Comparison of ENCODE assay signal across 8 mouse cellular contexts in genomic region chr2:18698663-18699385, GRCm38 (mm10). TPM values are rescaled to one million over a fixed set of nuclear protein-coding genes. Genes with fewer than 3 reads are reported as not detected.
DNase-seq lines count a peak whose midpoint lies in the region; ATAC-seq lines count a peak whose summit lies in the region.

No protein-coding gene starts in this region.

- H3K9ac ChIP-seq in embryonic facial prominence, embryonic 12.5 days, result no peak overlapping the region
- no peak overlapping the region for H3K9ac ChIP-seq in hindbrain, embryonic 14.5 days
- H3K9ac ChIP-seq in stomach, embryonic 15.5 days, result no peak overlapping the region

- under 1% methylated on average over 56 of the region's 56 CpGs for WGBS in embryonic facial prominence, embryonic 12.5 days
- under 1% methylated on average over 56 of the region's 56 CpGs for WGBS in hindbrain, embryonic 14.5 days
- WGBS in stomach, embryonic 15.5 days, result under 1% methylated on average over 56 of the region's 56 CpGs

- no peaks in the 10 kb centered on the region for H3K9me3 ChIP-seq in embryonic facial prominence, embryonic 12.5 days
- H3K9me3 ChIP-seq in hindbrain, embryonic 14.5 days (ENCODE audit: control insufficient read depth, low read length), result no peaks in the 10 kb centered on the region
- H3K9me3 ChIP-seq in stomach, embryonic 15.5 days, result no peaks in the 10 kb centered on the region

- H3K36me3 ChIP-seq in embryonic facial prominence, embryonic 12.5 days, result no peaks in the 10 kb centered on the region
- H3K36me3 ChIP-seq in hindbrain, embryonic 14.5 days (replicated peaks; ENCODE audit: control insufficient read depth, insufficient read depth), result no peaks in the 10 kb centered on the region
- no peaks in the 10 kb centered on the region for H3K36me3 ChIP-seq in stomach, embryonic 15.5 days

- H3K27ac ChIP-seq in embryonic facial prominence, embryonic 12.5 days, result no peak overlapping the region
- H3K27ac ChIP-seq in hindbrain, embryonic 14.5 days, result no peak overlapping the region
- H3K27ac ChIP-seq in stomach, embryonic 15.5 days, result no peak overlapping the region

- H3K4me1 ChIP-seq in embryonic facial prominence, embryonic 12.5 days, result peaks cover 14% of the 10 kb centered on the region
- H3K4me1 ChIP-seq in hindbrain, embryonic 14.5 days (replicated peaks; ENCODE audit: control insufficient read depth, insufficient read depth, low read length), result peaks cover 8% of the 10 kb centered on the region; the same call in 1 of the 2 replicates
- peaks cover 5% of the 10 kb centered on the region for H3K4me1 ChIP-seq in stomach, embryonic 15.5 days

- DNase-seq in kidney, adult 18-20 months, result peak; percentile 46
- DNase-seq in kidney, adult 8-10 months, result no peak
- peak; percentile 74 for DNase-seq in ES-CJ7 (ENCODE audit: low read depth, low spot score)
- no peak for DNase-seq in hindbrain, embryonic 14.5 days (ENCODE audit: low spot score)
- DNase-seq in lung, postnatal 4 days, result peak; percentile 18 to 28
- no peak for DNase-seq in frontal cortex, postnatal 14 days (ENCODE audit: low spot score in 2 of 2)

- ATAC-seq in embryonic facial prominence, embryonic 12.5 days (ENCODE audit: insufficient number of reproducible peaks, insufficient read depth, low FRiP score, low TSS enrichment), result peak; percentile 47; the same call in 1 of the 2 replicates
- peak; percentile 26; the same call in 1 of the 2 replicates for ATAC-seq in hindbrain, embryonic 14.5 days (ENCODE audit: low FRiP score)
- ATAC-seq in stomach, embryonic 15.5 days (ENCODE audit: insufficient read depth, low FRiP score, low read depth), result peak; percentile 38; the same call in 1 of the 2 replicates

- H3K4me2 ChIP-seq in embryonic facial prominence, embryonic 12.5 days (replicated peaks), result no peak overlapping the region
- H3K4me2 ChIP-seq in hindbrain, embryonic 14.5 days (replicated peaks), result no peak overlapping the region
- H3K4me2 ChIP-seq in stomach, embryonic 15.5 days, result peak overlapping the region; percentile 22

- H3K27me3 ChIP-seq in embryonic facial prominence, embryonic 12.5 days, result peaks cover 54% of the 10 kb centered on the region
- peaks cover 82% of the 10 kb centered on the region for H3K27me3 ChIP-seq in hindbrain, embryonic 14.5 days (ENCODE audit: control insufficient read depth, insufficient read depth, low read length)
- H3K27me3 ChIP-seq in stomach, embryonic 15.5 days (replicated peaks), result peaks cover 53% of the 10 kb centered on the region

- 0 out of 2 replicates have a peak overlapping the region, but pooled peaks have one; percentile 5 for H3K4me3 ChIP-seq in embryonic facial prominence, embryonic 12.5 days
- H3K4me3 ChIP-seq in hindbrain, embryonic 14.5 days (replicated peaks; ENCODE audit: low read length), result no peak overlapping the region; the same call in 1 of the 2 replicates
- H3K4me3 ChIP-seq in stomach, embryonic 15.5 days (replicated peaks), result peak overlapping the region; percentile 8; the same call in 1 of the 2 replicates

RNA-seq across cellular contexts. Expression of gene Spag6, which starts 5.0 kb away (rescaled TPM):
- 0.13 TPM in 1 of 2 replicates, not detected in the other for polyA plus RNA-seq in embryonic facial prominence, embryonic 12.5 days (2016; fragmentation: Nextera tagmentation; extraction: Ambion mirVana)
- polyA plus RNA-seq in hindbrain, embryonic 14.5 days (2014; fragmentation: Nextera tagmentation; extraction: Ambion mirVana), result 0.11 TPM in 1 of 2 replicates, not detected in the other
- 0.06 and 0.12 TPM in 2 replicates for polyA plus RNA-seq in stomach, embryonic 15.5 days (2015; fragmentation: Nextera tagmentation; extraction: Ambion mirVana)

RNA-seq across cellular contexts. Expression of gene Bmi1, which starts 22.0 kb away (rescaled TPM):
- 32.3 and 34.3 TPM in 2 replicates for polyA plus RNA-seq in embryonic facial prominence, embryonic 12.5 days (2016; fragmentation: Nextera tagmentation; extraction: Ambion mirVana)
- 31.3 and 34.3 TPM in 2 replicates for polyA plus RNA-seq in hindbrain, embryonic 14.5 days (2014; fragmentation: Nextera tagmentation; extraction: Ambion mirVana)
- polyA plus RNA-seq in stomach, embryonic 15.5 days (2015; fragmentation: Nextera tagmentation; extraction: Ambion mirVana), result 20.9 and 23.9 TPM in 2 replicates

RNA-seq across cellular contexts. Expression of gene Commd3, which starts 26.6 kb away (rescaled TPM):
- 206 and 207 TPM in 2 replicates for polyA plus RNA-seq in embryonic facial prominence, embryonic 12.5 days (2016; fragmentation: Nextera tagmentation; extraction: Ambion mirVana)
- polyA plus RNA-seq in hindbrain, embryonic 14.5 days (2014; fragmentation: Nextera tagmentation; extraction: Ambion mirVana), result 187 and 198 TPM in 2 replicates
- polyA plus RNA-seq in stomach, embryonic 15.5 days (2015; fragmentation: Nextera tagmentation; extraction: Ambion mirVana), result 197 and 236 TPM in 2 replicates

Comparison
In these comparisons a context has a peak if more than half of its experiments do, and no peak if none do; other contexts are left out.
1. DNase-seq: peak in kidney, adult 18-20 months (single experiment), ES-CJ7 (single experiment) and lung, postnatal 4 days (2 of 2); none in kidney, adult 8-10 months (0 of 2), hindbrain, embryonic 14.5 days (single experiment) and frontal cortex, postnatal 14 days (0 of 2).
2. Peak in every context shown above with its lines, with median percentiles within 50 percentile points of each other: ATAC-seq.